Mouse (Mus musculus) urinary bladder, postnatal 25 days (tissue): ENCODE results near the gene Frmd5.

Experiments used
- DNase-seq: peaks from one replicate; pipeline ENCODE4 v3.0.0; 2022; ENCODE audit warnings: low spot score

Frmd5 gene

GRCm38 (mm10) chr2:121761281-121761795 is 45.5 kb downstream of the Frmd5 start:
- no peak for DNase-seq

GRCm38 (mm10) chr2:121760646-121761045 is 46.2 kb downstream of the Frmd5 start:
- no peak for DNase-seq

- no peak for DNase-seq
Observed at GRCm38 (mm10) chr2:121758258-121758657, 48.6 kb downstream of the Frmd5 start.

- DNase-seq = no peak
Observed at GRCm38 (mm10) chr2:121756336-121756735, 50.6 kb downstream of the Frmd5 start.

GRCm38 (mm10) chr2:121755056-121755455 is 51.8 kb downstream of the Frmd5 start:
- no peak for DNase-seq

GRCm38 (mm10) chr2:121750121-121750520 is 56.8 kb downstream of the Frmd5 start:
- no peak for DNase-seq

GRCm38 (mm10) chr2:121741151-121741550 is 65.7 kb downstream of the Frmd5 start:
- no peak for DNase-seq

- no peak for DNase-seq
Observed at GRCm38 (mm10) chr2:121739410-121739809, 67.5 kb downstream of the Frmd5 start.

- no peak for DNase-seq
Observed at GRCm38 (mm10) chr2:121733426-121733825, 73.5 kb downstream of the Frmd5 start.

GRCm38 (mm10) chr2:121730486-121730885 is 76.4 kb downstream of the Frmd5 start:
- no peak for DNase-seq

- no peak for DNase-seq
Observed at GRCm38 (mm10) chr2:121728907-121729575, 77.8 kb downstream of the Frmd5 start.

- DNase-seq = no peak
Observed at GRCm38 (mm10) chr2:121724866-121725265, 82.0 kb downstream of the Frmd5 start.

- no peak for DNase-seq
Observed at GRCm38 (mm10) chr2:121723796-121724195, 83.1 kb downstream of the Frmd5 start.

- DNase-seq = no peak
Observed at GRCm38 (mm10) chr2:121719000-121719399, 87.9 kb downstream of the Frmd5 start.

- no peak for DNase-seq
Observed at GRCm38 (mm10) chr2:121717133-121717532, 89.8 kb downstream of the Frmd5 start.

- DNase-seq = no peak
Observed at GRCm38 (mm10) chr2:121713567-121713966, 93.3 kb downstream of the Frmd5 start.

- no peak for DNase-seq
Observed at GRCm38 (mm10) chr2:121711748-121712384, 95.0 kb downstream of the Frmd5 start.

- DNase-seq = no peak
Observed at GRCm38 (mm10) chr2:121709096-121709495, 97.8 kb downstream of the Frmd5 start.

GRCm38 (mm10) chr2:121707461-121707860 is 99.4 kb downstream of the Frmd5 start:
- DNase-seq = no peak

GRCm38 (mm10) chr2:121705756-121706155 is 101.1 kb downstream of the Frmd5 start:
- no peak for DNase-seq

GRCm38 (mm10) chr2:121699331-121699730 is 107.6 kb downstream of the Frmd5 start:
- no peak for DNase-seq

- DNase-seq = peak; percentile 16
Observed at GRCm38 (mm10) chr2:121695436-121695835, 111.5 kb downstream of the Frmd5 start.

GRCm38 (mm10) chr2:121688107-121688506 is 118.8 kb downstream of the Frmd5 start:
- DNase-seq = peak; percentile 6

- no peak for DNase-seq
Observed at GRCm38 (mm10) chr2:121683606-121684005, 123.3 kb downstream of the Frmd5 start.
